Mouse (Mus musculus): Measurements from ENCODE around the gene Amz1.

GRCm38 (mm10) chr5:140784288-140784687 lies 60.4 kb downstream of the Amz1 start:
- TF ChIP-seq CTCF (IDR thresholded peaks at IDR 0.05) (no peak), EP300 (IDR thresholded peaks at IDR 0.05) (no peak)

All from lung, postnatal 0 days (tissue).